Mouse (Mus musculus) G1E-ER4 (cell line): Measurements from ENCODE around the gene Gm47985. TPM values are rescaled to one million over a fixed set of nuclear protein-coding genes. Genes with fewer than 3 reads are reported as not detected.
A peak's percentile ranks its signal among the peaks of the same experiment; 100 is the strongest.
"Not testable (repeated sequence)": the region's sequence is repeated elsewhere in the genome, so short reads cannot be mapped to it uniquely, and the experiment has no call there.

Experiments
- GATA1 ChIP-seq: IDR thresholded peaks from one replicate; pipeline ENCODE4 v1.8.0; 2012; ENCODE audit warnings: low read length, inconsistent platforms
- polyA plus RNA-seq: library from polyadenylated mRNA; stranded (reverse); fragments of >175 nt; gene quantifications from 2 replicates; pipeline ENCODE4 v1.2.3, GENCODE M21; 2012

The Gm47985 gene
- polyA plus RNA-seq, 1 experiment = 0.32 TPM

GRCm38 (mm10) chr1:151167297-151168047, 14.9 kb upstream of the Gm47985 start:
- no peak for TF ChIP-seq GATA1

GRCm38 (mm10) chr1:151168637-151169036, 13.7 kb upstream of the Gm47985 start:
- TF ChIP-seq GATA1 = no peak

GRCm38 (mm10) chr1:151171572-151172461, 10.5 kb upstream of the Gm47985 start:
- TF ChIP-seq GATA1 = no peak

- TF ChIP-seq GATA1 = peak; percentile 94
These were observed 5.1 kb upstream of the Gm47985 start for GRCm38 (mm10) chr1:151177030-151177936.

GRCm38 (mm10) chr1:151177937-151178271, 4.4 kb upstream of the Gm47985 start:
- no peak for TF ChIP-seq GATA1

DNA sequence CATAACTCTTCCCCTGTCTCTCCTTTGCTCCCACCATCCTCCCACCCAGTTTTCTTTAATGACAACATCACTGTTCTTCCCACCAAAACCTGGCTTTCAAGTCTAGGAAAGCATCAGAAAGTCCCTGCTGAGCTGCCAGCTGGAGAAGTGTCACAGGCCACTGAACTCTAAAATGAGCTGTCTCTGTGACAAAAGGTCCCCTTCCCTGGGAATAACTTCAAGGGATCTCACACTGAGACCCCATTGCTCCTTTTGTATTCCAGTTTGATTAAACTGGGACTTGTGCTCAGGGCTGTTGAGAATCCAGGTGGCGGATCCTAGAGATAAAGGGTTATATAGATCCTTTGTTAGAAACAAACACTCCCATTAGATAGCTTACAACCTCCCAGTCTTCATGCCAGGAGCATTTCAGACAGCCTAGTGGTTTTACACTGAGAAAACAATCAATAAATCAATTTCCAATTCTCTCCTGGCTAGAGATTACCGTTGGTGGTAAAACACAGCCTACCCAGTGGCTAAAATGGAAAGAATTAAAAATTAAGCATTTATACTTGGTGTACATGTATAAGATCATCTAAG, 3.7 kb upstream of the Gm47985 start:
- no peak for TF ChIP-seq GATA1

DNA sequence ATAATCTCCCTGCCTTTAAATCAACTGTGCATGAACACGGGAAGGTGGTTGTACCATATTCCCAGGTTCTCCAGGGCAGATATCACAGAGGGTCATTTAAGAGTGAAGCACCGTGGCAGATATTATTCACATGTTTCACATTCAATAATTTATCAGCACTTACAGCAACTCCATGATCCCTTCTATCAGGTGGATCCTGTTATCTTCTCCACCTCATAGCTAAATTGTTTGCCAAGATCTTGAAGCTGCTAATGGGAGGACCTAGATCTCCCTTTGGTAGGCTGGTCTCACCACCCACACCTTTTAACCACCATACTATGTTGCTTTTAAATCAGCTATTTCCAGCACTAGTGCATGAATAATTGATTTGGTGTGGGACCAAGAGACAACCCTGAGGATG, 2.2 kb upstream of the Gm47985 start:
- peak; percentile 36 for TF ChIP-seq GATA1

- no peak for TF ChIP-seq GATA1
These were observed 6.1 kb downstream of the Gm47985 start for GRCm38 (mm10) chr1:151188469-151188868.

DNA sequence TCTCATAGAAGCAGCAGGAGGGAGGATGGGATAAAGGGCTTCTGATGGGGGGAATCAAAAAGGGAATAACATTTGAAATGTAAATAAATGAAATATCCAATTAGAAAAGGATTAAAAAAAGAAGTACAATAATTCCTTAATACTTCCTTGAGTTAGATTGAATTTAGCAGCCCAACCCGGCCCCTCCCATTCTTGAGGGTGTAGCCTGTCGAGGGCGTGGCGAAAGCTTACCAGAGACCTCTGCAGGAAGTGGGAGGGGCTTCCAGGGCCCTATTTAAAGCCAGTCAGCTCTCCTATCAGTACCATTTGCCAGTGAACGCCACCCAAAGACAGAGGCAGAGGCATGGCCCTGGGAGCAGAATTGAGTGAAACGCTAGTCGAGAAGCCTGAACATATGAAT, 9.7 kb downstream of the Gm47985 start, which contains the start of gene Gm8947:
Gm8947 (plus strand) TSS at position 302 of the 400 bp plus-strand sequence.
- not testable (repeated sequence) for TF ChIP-seq GATA1

DNA sequence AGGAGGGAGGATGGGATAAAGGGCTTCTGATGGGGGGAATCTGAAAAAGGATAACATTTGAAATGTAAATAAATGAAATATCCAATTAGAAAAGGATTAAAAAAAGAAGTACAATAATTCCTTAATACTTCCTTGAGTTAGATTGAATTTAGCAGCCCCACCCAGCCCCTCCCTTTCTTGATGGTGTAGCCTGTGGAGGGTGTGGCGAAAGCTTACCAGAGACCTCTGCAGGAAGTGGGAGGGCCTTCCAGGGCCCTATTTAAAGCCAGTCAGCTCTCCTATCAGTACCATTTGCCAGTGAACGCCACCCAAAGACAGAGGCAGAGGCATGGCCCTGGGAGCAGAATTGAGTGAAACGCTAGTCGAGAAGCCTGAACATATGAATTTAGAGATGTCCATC, 15.8 kb downstream of the Gm47985 start, which contains the start of gene Gm47995:
Gm47995 (plus strand) TSS at position 329 of the 400 bp plus-strand sequence.
- TF ChIP-seq GATA1 = not testable (repeated sequence)

GRCm38 (mm10) chr1:151203818-151204217, 21.5 kb downstream of the Gm47985 start, which contains the start of gene 3110040M04Rik:
Gene 3110040M04Rik, plus strand, starts transcription at chr1:151204121.
- TF ChIP-seq GATA1 = not testable (repeated sequence)

DNA sequence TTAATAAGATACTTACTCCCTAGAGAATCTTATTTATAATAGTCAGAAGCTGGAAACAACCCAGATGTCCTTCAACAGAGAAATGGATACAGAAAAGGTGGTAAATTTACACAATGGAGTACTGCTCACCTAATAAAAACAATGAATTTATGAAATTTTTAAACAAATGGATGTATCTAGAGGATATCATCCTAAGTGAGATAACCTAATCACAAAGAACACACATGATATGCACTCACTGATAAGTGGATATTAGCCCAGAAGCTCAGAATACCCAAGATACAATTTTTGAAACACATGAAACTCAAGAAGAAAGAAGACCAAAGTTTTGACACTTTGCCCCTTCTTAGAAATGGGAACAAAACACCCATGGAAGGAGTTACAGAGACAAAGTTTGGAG, 26.6 kb downstream of the Gm47985 start:
- TF ChIP-seq GATA1 = peak; percentile 54

- TF ChIP-seq GATA1 = not testable (repeated sequence)
These were observed 27.6 kb downstream of the Gm47985 start, which contains the start of gene Gm47996 for GRCm38 (mm10) chr1:151209824-151210355. Gene Gm47996, plus strand, starts transcription at chr1:151210131.

DNA sequence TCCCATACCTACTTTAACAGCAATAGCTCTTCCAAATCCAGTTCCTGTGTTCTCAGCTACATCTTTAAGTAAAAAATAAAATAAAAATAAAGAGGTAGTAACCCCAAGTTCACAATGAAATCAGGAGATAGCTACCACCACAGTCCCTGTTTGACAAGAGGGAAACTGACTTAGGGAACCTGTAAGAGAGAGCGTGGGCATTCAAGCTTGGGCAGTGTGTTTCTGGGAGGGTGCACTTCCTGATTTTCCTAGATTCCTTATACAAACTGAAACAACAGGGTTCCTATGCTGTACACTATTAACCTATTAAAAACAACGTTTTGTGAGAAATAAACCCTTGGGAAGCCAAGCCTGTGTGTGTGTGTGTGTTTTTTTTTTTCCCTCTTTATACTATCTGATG, 32.5 kb downstream of the Gm47985 start:
- no peak for TF ChIP-seq GATA1
